Mouse (Mus musculus) induced T-regulatory cell, adult 2 months (primary cell): ENCODE measurements around the gene Trim31.
A peak's percentile ranks its signal among the peaks of the same experiment; 100 is the strongest.

Source experiments
- DNase-seq: peaks from one replicate; pipeline ENCODE4 v3.0.0-alpha.2; 2012; ENCODE audit warnings: low read depth

Trim31 gene

GRCm38 (mm10) chr17:36944121-36944775 is 46.3 kb downstream of the Trim31 start:
- peak; percentile 67 for DNase-seq

- DNase-seq = peak; percentile 63
These were observed 49.3 kb downstream of the Trim31 start for GRCm38 (mm10) chr17:36947051-36947819.

GRCm38 (mm10) chr17:36948286-36948685 is 50.4 kb downstream of the Trim31 start:
- DNase-seq = no peak

- DNase-seq = no peak
These were observed 51.3 kb downstream of the Trim31 start for GRCm38 (mm10) chr17:36949265-36949664.

- peak; percentile 99 for DNase-seq
These were observed 53.3 kb downstream of the Trim31 start, which contains the start of gene Ppp1r11 for GRCm38 (mm10) chr17:36950981-36951947. TSS of gene Ppp1r11 (minus strand) at chr17:36951741.

GRCm38 (mm10) chr17:36952631-36953030 is 54.7 kb downstream of the Trim31 start:
- no peak for DNase-seq

- no peak for DNase-seq
These were observed 55.1 kb downstream of the Trim31 start for GRCm38 (mm10) chr17:36953062-36953461.

- peak; percentile 94 for DNase-seq
These were observed 60.3 kb downstream of the Trim31 start, which contains the start of the genes Znrd1 and Znrd1as for GRCm38 (mm10) chr17:36957999-36958743. TSS of gene Znrd1 (minus strand) at chr17:36958559. TSS of gene Znrd1as (plus strand) at chr17:36958592.

GRCm38 (mm10) chr17:36958884-36959283 is 61.0 kb downstream of the Trim31 start:
- no peak for DNase-seq
